ENCODE assay signal across 8 mouse cellular contexts in genomic region chr3:57511816-57512586, GRCm38 (mm10).
DNase-seq lines count a peak whose midpoint lies in the region; ATAC-seq lines count a peak whose summit lies in the region.

No protein-coding gene starts in this region.

- DNase-seq in embryonic facial prominence, embryonic 10.5 days (ENCODE audit: low spot score) = no peak
- peak; percentile 17 to 55 for DNase-seq in left cerebral cortex, postnatal 14 days (ENCODE audit: low spot score in 2 of 2)
- no peak for DNase-seq in left cerebral cortex, adult 11 months (ENCODE audit: low spot score)
- DNase-seq in fibroblast of lung, adult 2 months (ENCODE audit: low read depth) = peak; percentile 87
- DNase-seq in retina, embryonic 14.5 days (ENCODE audit: low spot score) = peak; percentile 10
- DNase-seq in thymus, adult 18-20 months = no peak
- no peak for DNase-seq in forebrain, embryonic 14.5 days (ENCODE audit: low spot score)

- H3K27ac ChIP-seq in embryonic facial prominence, embryonic 13.5 days = peak overlapping the region; percentile 23; the same call in 1 of the 2 replicates
- H3K27ac ChIP-seq in embryonic facial prominence, embryonic 10.5 days (replicated peaks) = no peak overlapping the region
- no peak overlapping the region for H3K27ac ChIP-seq in forebrain, embryonic 14.5 days (ENCODE audit: low read depth, low read length)

- peaks cover 14% of the 10 kb centered on the region for H3K4me1 ChIP-seq in embryonic facial prominence, embryonic 13.5 days
- H3K4me1 ChIP-seq in embryonic facial prominence, embryonic 10.5 days = peaks cover 7% of the 10 kb centered on the region; the same call in 1 of the 2 replicates
- H3K4me1 ChIP-seq in forebrain, embryonic 14.5 days (ENCODE audit: control insufficient read depth, insufficient read depth, low read length) = 0 out of 2 replicates have a peak, but pooled peaks cover 3% of the 10 kb centered on the region

- no peak for ATAC-seq in embryonic facial prominence, embryonic 13.5 days (ENCODE audit: insufficient number of reproducible peaks, insufficient read depth, low FRiP score, low TSS enrichment, low read depth)
- ATAC-seq in forebrain, embryonic 14.5 days = no peak

- H3K36me3 ChIP-seq in embryonic facial prominence, embryonic 13.5 days = no peaks in the 10 kb centered on the region
- no peaks in the 10 kb centered on the region for H3K36me3 ChIP-seq in embryonic facial prominence, embryonic 10.5 days (replicated peaks)
- no peaks in the 10 kb centered on the region for H3K36me3 ChIP-seq in forebrain, embryonic 14.5 days (ENCODE audit: control insufficient read depth, insufficient read depth, low read length)

- 78% methylated on average over 18 of the region's 18 CpGs for WGBS in embryonic facial prominence, embryonic 13.5 days
- WGBS in embryonic facial prominence, embryonic 10.5 days = 81% methylated on average over 18 of the region's 18 CpGs
- 58% methylated on average over 18 of the region's 18 CpGs for WGBS in forebrain, embryonic 14.5 days

- intact Hi-C loops in left cerebral cortex, postnatal 14 days (cut with DNase I) = no loop called here

- H3K9me3 ChIP-seq in embryonic facial prominence, embryonic 13.5 days = no peaks in the 10 kb centered on the region
- no peaks in the 10 kb centered on the region for H3K9me3 ChIP-seq in embryonic facial prominence, embryonic 10.5 days
- no peaks in the 10 kb centered on the region for H3K9me3 ChIP-seq in forebrain, embryonic 14.5 days (replicated peaks; ENCODE audit: control insufficient read depth, low read length)

- no peak overlapping the region for H3K4me3 ChIP-seq in embryonic facial prominence, embryonic 13.5 days
- no peak overlapping the region for H3K4me3 ChIP-seq in embryonic facial prominence, embryonic 10.5 days
- H3K4me3 ChIP-seq in forebrain, embryonic 14.5 days (ENCODE audit: low read depth, low read length) = no peak overlapping the region

- no peak overlapping the region for H3K4me2 ChIP-seq in embryonic facial prominence, embryonic 13.5 days
- no peak overlapping the region for H3K4me2 ChIP-seq in forebrain, embryonic 14.5 days (ENCODE audit: low read length)

- no peak overlapping the region for H3K9ac ChIP-seq in embryonic facial prominence, embryonic 13.5 days
- no peak overlapping the region for H3K9ac ChIP-seq in forebrain, embryonic 14.5 days (ENCODE audit: low read length)

- no peaks in the 10 kb centered on the region for H3K27me3 ChIP-seq in embryonic facial prominence, embryonic 13.5 days
- H3K27me3 ChIP-seq in embryonic facial prominence, embryonic 10.5 days (replicated peaks; ENCODE audit: low read depth, poor library complexity, severe bottlenecking) = no peaks in the 10 kb centered on the region
- H3K27me3 ChIP-seq in forebrain, embryonic 14.5 days (replicated peaks; ENCODE audit: control insufficient read depth, insufficient read depth, low read length) = no peaks in the 10 kb centered on the region

Comparison
In these comparisons a context has a peak if more than half of its experiments do, and no peak if none do; other contexts are left out.
1. DNase-seq: peak in left cerebral cortex, postnatal 14 days (2 of 2), fibroblast of lung, adult 2 months (single experiment) and retina, embryonic 14.5 days (single experiment); none in embryonic facial prominence, embryonic 10.5 days (single experiment), left cerebral cortex, adult 11 months (single experiment), thymus, adult 18-20 months (0 of 2) and forebrain, embryonic 14.5 days (single experiment).